Mouse (Mus musculus) 3134 (cell line): Measurements from ENCODE around the gene Gm2042.
"Not testable (repeated sequence)": the region's sequence is repeated elsewhere in the genome, so short reads cannot be mapped to it uniquely, and the experiment has no call there.

Experiments used
- DNase-seq: peaks from one replicate; pipeline ENCODE4 v3.0.0-alpha.2; 2011; ENCODE audit warnings: low spot score; ENCODE audit not compliant: insufficient read length; ENCODE audit errors: extremely low read depth

The Gm2042 gene

GRCm38 (mm10) chr12:87953780-87954179 lies at the start of gene Gm2042:
Gm2042 (plus strand) TSS chr12:87954080.
- DNase-seq = not testable (repeated sequence)

DNA sequence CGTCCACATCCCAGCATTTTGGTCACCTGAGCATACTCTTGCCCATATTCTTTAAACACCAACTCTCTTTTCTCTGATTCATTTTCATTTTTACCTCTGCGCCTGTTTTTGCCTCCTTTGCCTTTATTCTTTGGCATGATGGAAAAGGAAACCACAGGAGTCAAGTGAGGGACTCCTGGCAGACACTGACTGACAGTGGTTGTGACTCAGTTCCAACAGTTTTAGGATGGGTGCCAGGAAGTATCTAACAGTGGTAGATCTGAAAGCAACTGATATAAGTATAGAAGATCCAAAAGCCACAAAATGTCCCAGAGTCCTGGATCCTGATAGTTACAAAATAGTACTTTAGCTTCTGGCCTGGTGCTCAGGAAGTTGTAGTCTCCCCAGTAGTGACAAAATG lies 34.2 kb upstream of the Gm2042 start, which contains the start of gene Gm2035:
Gm2035 (minus strand) TSS at position 137 of the 400 bp plus-strand sequence.
- DNase-seq = not testable (repeated sequence)

DNA sequence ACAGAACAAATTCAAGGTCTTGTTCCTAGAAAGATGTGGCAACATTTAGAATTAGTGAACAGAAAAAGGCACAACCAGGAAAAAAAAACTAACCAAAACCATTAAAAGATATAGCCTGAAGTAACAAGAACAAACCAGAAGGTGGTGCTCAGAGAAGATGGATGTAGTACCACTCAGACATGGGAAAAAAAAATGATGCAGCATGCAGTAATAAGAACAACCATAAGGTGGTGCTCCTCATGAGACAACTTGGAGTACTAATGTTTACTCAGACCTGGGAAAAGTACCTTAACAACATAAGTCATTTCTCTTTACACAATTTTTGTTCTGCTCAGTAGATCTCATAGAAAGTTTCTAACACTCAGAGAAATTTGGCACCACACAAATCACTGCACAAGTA lies 30.1 kb downstream of the Gm2042 start:
- not testable (repeated sequence) for DNase-seq

DNA sequence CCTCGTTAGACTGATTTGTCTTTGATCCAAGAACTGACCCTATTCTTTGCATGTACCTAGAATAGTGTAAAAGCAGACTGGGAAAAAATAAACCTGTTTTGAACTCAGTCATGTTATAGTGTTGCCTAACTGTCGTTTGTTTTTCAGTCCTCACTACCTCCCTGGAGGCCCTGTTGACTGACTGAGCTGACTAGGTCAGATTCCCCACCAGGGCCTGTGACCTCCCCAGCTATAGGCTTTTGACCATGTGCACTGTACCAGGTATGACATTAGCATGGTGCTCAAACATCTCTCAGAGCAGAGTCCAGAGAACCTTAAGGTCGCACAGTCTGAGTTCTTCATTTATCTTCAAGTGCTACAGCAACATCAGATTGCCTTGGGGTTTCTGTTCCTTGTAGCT lies 50.2 kb downstream of the Gm2042 start:
- not testable (repeated sequence) for DNase-seq
